Mouse (Mus musculus) brain, embryonic 14.5 days (tissue): ENCODE data around the gene Ank2. TPM values are rescaled to one million over a fixed set of nuclear protein-coding genes. Genes with fewer than 3 reads are reported as not detected.
A peak's percentile ranks its signal among the peaks of the same experiment; 100 is the strongest.

Source experiments
- DNase-seq: peaks from one replicate; pipeline ENCODE4 v3.0.0-alpha.2; 2011; ENCODE audit warnings: low read depth
- CTCF ChIP-seq: fragments of 200-500 bp; IDR thresholded peaks from 2 replicates; pipeline ENCODE4 v1.5.1; 2012; ENCODE audit warnings: inconsistent platforms, mild to moderate bottlenecking, moderate library complexity, borderline replicate concordance; ENCODE audit not compliant: insufficient read depth, insufficient read length; ENCODE audit errors: extremely low read depth
- POLR2A ChIP-seq: fragments of 200-500 bp; IDR thresholded peaks from 2 replicates; pipeline ENCODE4 v1.6.1; 2012; ENCODE audit warnings: mild to moderate bottlenecking, inconsistent platforms, borderline replicate concordance; ENCODE audit not compliant: poor library complexity, insufficient read depth, insufficient read length, severe bottlenecking; ENCODE audit errors: extremely low read depth
- polyA plus RNA-seq: library from polyadenylated mRNA; depleted of rRNA; stranded (reverse); fragments of >200 nt; gene quantifications from 2 replicates; pipeline ENCODE4 v1.2.3, GENCODE M21; 2012

Gene Ank2
- polyA plus RNA-seq, 1 experiment, result 187 TPM

DNA sequence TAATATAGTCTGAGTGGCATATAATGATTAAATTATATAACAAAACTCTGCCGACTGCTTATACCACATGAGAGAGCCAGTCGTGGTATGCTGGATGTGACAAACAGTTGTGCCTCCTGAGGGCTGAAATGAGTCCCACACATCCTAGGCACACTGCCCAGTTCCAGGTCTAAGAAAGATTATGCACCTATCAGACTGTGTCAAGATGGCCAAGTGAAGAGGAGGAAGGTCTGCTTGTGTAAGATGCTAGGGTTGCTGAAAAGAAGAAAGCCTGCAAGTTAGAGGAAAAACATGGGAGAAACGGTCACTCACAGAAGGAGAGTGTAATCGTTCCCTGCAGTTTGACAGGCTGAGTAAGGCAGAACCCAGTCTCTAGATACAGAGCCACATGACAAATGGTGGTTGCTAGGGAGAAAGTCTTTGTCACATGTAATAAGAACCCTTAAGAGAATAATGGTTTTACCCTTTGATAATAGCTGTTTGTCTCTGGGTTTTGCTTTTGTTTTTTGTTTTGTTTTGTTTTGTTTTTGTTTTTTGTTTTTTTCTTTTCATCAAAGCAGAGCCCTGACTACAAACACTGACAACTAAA, 29.9 kb downstream of the Ank2 start:
- no peak for DNase-seq
- no peak for TF ChIP-seq POLR2A
- TF ChIP-seq CTCF, result no peak

DNA sequence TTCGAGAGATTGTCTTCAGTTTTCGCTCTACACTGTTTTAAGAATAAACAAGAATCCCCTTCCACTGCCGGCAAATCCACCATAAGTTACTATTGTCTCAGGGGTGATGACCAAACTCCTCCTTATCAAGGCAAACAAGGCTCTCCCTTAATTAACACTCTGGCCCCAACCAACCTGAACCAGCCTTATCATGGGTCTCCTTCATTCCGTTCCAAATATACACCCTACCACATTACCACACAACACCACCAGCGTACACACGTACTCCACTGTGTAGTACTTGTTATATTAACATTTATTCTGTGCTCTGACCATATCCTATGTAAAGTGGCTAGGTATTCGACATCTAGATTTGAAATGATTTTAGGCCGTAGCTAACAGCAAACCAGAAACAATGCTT, 30.6 kb downstream of the Ank2 start:
- TF ChIP-seq POLR2A, result no peak
- no peak for TF ChIP-seq CTCF
- DNase-seq, result no peak

DNA sequence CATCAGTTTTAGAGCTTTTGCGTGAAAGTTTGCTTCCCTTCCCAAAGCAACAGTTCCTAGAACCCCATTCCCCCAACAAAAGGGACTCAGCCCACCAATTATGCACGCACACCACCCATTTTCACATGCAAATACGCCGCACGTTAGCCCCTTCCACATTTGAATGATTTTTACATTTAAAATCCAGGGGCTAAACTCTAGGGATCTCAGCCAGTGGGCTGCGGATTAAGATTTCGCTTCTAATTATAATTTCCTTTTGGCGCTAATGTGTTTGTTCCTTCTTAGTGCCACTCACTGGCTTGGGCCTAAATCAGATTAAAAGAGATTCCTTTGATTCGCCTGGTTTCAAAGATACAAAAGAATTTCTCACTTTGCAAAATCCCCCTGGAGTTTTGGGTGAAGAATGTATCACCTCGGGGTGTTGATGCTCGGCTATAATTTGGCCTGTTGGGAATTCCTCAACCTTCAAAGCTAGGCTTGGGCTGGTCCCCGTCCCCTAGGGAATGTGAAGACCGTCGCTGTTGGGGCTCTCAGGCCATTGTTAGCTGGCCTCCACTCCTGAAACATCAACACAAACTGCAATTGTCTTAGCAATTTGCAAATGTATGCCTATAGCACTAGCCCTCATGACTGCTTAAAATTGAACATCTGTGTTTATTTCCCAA, 35.2 kb downstream of the Ank2 start:
- DNase-seq, result peak; percentile 91
- no peak for TF ChIP-seq CTCF
- no peak for TF ChIP-seq POLR2A

DNA sequence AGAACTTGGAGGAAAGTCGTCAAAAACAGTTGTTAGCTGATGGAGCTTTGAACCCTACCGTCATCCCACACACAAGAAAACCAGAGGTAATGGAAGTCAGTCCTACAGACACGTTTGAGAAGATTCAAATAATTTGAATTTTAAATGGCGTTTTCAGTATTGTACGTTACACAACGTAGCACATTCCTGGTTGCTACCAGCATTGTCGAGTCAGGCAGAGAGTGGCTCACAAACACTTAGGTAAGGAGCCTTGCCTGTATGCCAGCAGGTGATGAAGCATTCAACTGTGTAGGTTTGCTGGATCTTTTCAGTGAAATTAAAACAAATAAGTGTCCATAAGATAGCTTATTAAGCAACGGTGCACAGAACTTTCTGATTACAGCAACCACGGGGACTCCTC, 36.0 kb downstream of the Ank2 start:
- no peak for TF ChIP-seq POLR2A
- DNase-seq, result no peak

DNA sequence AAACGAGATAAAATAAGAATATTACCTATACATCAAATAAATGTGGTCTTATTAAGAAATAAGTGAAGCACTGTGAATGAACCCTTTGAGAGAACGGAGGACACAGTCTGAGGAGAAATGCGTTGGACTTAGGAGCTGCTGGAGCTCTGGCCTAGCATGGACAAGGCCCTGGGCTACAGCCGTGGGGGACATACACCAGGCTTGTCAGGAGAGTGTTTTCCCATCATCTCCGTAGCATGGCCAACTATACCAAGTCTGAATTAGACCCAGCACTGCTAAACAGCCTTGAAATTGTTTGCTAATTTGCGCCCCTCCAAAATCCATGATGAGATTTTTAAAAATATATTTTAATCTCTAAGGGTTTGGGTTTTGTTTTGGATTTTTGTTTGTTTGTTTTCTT, 36.7 kb downstream of the Ank2 start:
- no peak for DNase-seq
- TF ChIP-seq POLR2A (no peak), CTCF (no peak)

DNA sequence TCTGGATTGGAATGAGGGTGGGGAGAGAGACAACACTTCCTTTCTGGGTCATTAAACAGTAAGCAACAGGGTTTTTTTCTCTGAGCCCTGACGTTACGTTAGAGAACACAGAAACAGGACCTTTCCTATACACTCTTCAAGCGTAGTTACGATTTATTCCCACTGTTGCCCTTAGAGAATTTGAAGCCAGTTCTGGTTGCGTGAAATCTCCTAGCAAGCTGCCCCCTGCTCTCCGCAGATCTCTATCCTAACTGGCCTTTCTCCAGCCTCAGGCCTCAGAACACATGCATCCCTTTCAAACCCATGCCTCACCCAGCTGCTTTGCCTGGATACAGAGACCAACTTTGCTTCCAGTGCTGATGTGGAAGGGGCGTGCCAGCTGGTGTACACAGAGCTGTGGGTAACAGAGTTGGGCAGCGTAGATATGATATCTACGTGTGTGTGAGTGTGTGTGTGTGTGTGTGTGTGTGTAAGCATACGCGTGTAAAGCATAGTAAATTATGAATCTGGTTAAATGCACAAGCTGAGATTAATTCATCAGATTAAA, 38.2 kb downstream of the Ank2 start:
- TF ChIP-seq POLR2A (no peak), CTCF (no peak)
- DNase-seq, result peak; percentile 36

DNA sequence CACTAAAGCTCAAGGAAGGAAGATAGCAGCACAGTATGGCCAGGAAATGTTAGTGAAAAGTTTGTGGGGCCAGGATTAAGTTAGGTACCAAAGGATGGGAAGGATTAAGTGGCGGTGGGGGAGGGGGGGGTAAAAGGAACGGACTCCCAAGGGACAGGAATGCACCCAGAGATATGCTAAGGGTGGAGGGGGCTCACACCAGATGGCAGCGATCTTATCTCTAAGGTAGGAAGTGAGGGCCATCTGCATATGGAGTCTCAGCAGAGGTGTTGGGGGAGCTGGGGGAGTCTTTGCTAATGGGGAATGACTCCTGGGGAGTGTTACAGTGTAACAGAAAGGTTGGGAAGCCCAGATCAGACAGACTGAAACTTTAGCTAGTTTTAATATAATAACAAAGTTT, 39.3 kb downstream of the Ank2 start:
- TF ChIP-seq CTCF (no peak), POLR2A (no peak)
- no peak for DNase-seq

DNA sequence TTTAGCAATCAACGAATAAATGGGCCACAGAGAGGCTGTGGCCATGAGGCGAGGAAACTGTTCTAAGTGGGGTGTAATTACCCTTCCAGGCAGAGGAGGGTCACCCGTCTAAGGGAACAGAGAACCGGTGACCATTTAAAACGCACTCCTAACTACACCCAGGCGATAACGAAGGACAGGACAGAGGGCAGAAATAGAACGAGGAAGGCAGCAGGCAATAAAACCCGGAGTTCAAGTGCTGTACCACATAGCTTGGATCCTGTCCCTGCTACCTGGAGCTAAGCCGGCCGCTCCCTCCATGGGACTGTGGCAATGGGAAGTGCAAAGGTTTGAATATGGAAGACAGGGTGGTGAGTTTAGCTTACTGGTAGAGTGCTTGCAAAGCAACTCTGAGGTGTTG, 40.2 kb downstream of the Ank2 start:
- no peak for DNase-seq
- no peak for TF ChIP-seq CTCF
- no peak for TF ChIP-seq POLR2A

DNA sequence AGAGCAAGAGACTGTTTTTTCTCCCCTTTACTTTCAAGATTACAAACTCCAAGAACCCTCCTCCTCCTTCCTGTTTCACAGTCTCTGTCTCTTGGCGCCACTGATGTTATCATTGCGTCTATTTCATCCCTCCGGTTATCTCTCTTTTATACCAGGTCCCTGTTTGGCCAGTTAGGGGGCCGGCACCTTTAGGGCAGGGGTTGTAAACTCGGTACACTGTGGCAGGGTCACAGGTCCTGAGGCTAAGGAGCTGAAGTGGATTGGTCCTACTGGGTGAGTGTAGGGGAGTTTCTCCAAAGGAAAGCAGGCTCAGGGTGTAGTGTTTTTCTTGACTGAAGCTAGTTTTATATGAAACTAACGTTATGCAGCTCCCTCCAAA, 40.7 kb downstream of the Ank2 start:
- DNase-seq, result no peak
- TF ChIP-seq CTCF (no peak), POLR2A (no peak)

DNA sequence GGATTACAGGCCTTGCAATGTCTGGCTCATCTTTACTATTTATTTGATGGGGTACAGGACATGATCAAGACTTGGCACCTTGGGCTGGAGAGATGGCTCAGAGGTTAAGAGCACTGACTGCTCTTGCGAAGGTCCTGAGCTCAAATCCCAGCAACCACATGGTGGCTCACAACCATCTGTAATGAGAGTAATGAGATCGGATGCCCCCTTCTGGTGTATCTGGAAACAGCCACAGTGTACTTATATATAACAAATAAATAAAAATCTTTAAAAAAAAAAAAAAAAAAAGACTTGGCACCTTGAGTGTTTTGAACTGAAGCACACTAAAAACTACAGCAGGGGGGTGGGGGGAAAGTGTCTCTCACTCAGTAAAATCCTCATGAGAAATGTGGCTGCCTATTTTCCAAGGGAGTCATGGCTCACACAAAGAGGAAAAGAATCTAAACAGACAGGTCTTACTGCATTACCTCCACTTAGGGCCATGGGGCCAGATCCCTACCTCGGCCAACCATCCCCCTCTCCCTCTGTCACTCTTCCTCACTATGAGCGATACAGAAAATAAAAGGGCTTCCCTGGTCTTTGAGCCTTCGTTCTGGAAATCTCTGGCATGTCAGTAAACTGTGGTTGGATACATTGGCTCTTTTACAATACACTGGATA, 41.3 kb downstream of the Ank2 start:
- peak; percentile 35 for DNase-seq
- TF ChIP-seq POLR2A (no peak), CTCF (no peak)

DNA sequence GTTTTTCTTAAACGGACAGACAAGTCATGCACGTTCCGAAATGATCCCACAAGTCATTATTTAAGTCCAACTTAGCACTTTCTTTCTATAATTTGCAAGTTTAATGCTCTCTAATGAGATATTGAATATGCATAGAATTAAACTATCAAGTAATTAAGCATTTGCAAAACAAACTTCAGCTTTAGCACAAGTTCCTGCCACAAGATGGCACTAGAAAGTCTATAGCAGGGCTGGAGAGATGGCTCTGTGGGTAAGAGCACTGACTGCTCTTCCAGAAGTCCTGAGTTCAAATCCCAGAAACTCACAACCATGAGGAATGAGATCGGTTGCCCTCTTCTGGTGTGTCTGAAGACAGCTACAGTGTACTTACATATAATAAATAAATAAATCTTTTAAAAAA, 45.4 kb downstream of the Ank2 start:
- TF ChIP-seq CTCF (no peak), POLR2A (no peak)
- DNase-seq, result peak; percentile 56

DNA sequence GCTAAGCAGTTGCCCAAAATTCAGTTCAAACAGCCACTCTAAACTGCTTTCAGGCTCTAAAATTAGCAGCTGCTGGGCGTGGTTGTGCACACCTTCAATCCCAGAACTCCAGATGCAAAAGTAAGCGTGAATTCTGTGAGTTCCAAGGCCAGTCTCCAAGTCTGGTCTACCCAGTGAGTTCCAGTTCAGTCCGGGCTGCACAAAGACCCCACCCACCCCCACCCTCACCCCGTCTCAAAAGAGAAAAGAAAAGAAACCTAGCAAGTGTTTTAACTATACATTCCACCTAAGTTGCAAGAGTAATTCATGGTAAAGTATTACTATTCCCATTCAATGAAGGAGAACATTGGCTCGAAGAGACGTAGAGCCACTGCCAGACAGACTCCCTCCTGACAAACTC, 45.9 kb downstream of the Ank2 start:
- no peak for TF ChIP-seq CTCF
- TF ChIP-seq POLR2A, result no peak
- no peak for DNase-seq

DNA sequence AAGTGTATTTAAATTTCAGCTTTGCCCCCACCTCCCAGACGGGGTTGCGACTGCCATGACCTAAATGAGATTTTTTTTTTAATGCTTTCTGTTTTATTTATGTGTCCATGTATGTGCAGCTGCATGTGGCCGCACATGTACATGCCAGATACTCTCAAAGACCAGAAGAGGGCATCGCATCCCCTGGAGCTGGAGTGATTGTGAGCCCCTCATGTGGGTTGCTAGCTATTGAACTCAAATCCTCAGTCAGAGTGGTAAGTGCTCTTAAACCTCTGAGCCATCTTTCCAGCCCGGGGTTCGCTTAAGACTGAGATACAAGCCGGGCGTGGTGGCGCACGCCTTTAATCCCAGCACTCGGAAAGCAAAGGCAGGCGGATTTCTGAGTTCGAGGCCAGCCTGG, 46.9 kb downstream of the Ank2 start:
- TF ChIP-seq POLR2A (no peak), CTCF (peak; percentile 56; the same call in 1 of the 2 replicates)
- peak; percentile 74 for DNase-seq

DNA sequence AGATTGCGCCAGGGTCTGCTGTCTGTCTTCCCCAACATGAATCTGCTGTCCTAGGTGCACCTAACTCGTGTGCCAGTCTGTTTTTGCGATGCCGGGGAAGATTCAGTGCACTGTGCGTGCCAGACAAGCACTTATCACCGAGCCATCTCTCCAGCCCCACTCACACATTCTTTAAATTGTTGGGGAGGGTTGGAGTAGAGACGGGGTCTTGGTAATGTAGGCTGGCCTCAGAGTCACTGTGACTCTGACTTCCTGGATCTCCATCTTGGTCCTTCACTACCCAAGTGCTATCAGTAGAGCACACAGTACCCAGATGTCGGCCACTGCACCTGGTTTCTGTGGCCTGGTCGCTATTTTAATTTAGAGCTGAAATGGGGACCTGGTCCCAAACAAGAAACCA, 47.4 kb downstream of the Ank2 start:
- TF ChIP-seq POLR2A, result no peak
- no peak for TF ChIP-seq CTCF
- no peak for DNase-seq
